Mouse (Mus musculus) kidney, adult 2 months (tissue): ENCODE measurements around the gene Bcl7c. TPM values are rescaled to one million over a fixed set of nuclear protein-coding genes. Genes with fewer than 3 reads are reported as not detected.
A peak's percentile ranks its signal among the peaks of the same experiment; 100 is the strongest.

Source experiments
- DNase-seq: peaks from one replicate; pipeline ENCODE4 v3.0.0; 2021
- H3K27ac ChIP-seq: fragments of 200-500 bp; 2 replicates; pipeline ENCODE4 v1.5.1; 2012; ENCODE audit warnings: low read depth, low read length, control low read depth, inconsistent platforms; ENCODE audit not compliant: insufficient read depth
- H3K27me3 ChIP-seq: fragments of 200-500 bp; replicated peaks from 2 replicates; pipeline ENCODE4 v1.6.1; 2012; ENCODE audit warnings: mild to moderate bottlenecking, moderate library complexity, low read length, inconsistent platforms; ENCODE audit not compliant: control insufficient read depth, insufficient read depth
- H3K36me3 ChIP-seq: fragments of 200-500 bp; 2 replicates; pipeline ENCODE4 v1.6.1; 2012; ENCODE audit warnings: mild to moderate bottlenecking, moderate library complexity, low read length, inconsistent platforms; ENCODE audit not compliant: control insufficient read depth, insufficient read depth
- H3K4me1 ChIP-seq: fragments of 200-500 bp; 2 replicates; pipeline ENCODE4 v1.6.1; 2011; ENCODE audit warnings: low read length; ENCODE audit not compliant: control insufficient read depth, insufficient read depth
- H3K4me3 ChIP-seq: fragments of 200-500 bp; 2 replicates; pipeline ENCODE4 v1.5.1; 2011; ENCODE audit warnings: mild to moderate bottlenecking, low read depth, low read length, control low read depth; ENCODE audit not compliant: insufficient read depth
- CTCF ChIP-seq: fragments of 200-500 bp; conservative IDR thresholded peaks from 2 replicates; pipeline ENCODE4 v1.5.1; 2011; ENCODE audit warnings: low read depth, mild to moderate bottlenecking, control low read depth, low read length, moderate library complexity, mixed read lengths; ENCODE audit not compliant: insufficient read depth, insufficient read length
- POLR2A ChIP-seq: fragments of 200-500 bp; IDR thresholded peaks from one replicate; pipeline ENCODE4 v1.6.1; 2011; ENCODE audit warnings: low read depth, low read length, control low read depth
- WGBS: fragments of 180-500 bp; shearing (Covaris S2); methylation state at CpG from one replicate; pipeline ENCODE4 v1.1.7; 2018; 5-methylcytosine and 5-hydroxymethylcytosine counted together
- polyA plus RNA-seq: library from polyadenylated mRNA; depleted of rRNA; stranded (reverse); fragments of >200 nt; gene quantifications from 2 replicates; pipeline ENCODE4 v1.2.3, GENCODE M21; 2012

The Bcl7c gene
- polyA plus RNA-seq, 1 experiment, result 24.5 TPM

DNA sequence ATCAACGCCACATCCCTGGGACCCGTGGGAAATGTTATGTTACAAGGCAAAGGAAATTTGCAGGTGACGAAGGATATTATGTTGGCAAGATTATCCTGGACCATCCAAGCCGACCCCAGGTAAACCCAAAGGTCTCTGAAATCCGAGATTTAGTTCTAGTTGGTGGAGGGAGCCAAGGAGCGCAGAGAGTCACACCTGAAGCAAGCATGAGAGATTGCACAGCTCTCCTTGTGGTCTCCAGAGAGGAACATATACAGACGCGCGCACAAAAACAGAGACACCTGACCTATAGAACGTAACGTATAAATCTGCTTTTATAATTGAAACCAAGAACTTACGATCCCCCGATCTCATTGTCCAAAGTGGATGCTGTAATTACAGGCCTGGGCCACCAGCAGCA, 28.2 kb downstream of the Bcl7c start:
- Histone ChIP-seq H3K4me1 (0 out of 2 replicates have a peak, but pooled peaks cover 2% of the 10 kb centered on the region), H3K36me3 (no peaks in the 10 kb centered on the region), H3K4me3 (no peak overlapping the region), H3K27me3 (no peaks in the 10 kb centered on the region), H3K27ac (no peak overlapping the region)
- no peak for DNase-seq
- TF ChIP-seq POLR2A (no peak), CTCF (no peak)
- 91% methylated on average over 13 of the region's 13 CpGs for WGBS

DNA sequence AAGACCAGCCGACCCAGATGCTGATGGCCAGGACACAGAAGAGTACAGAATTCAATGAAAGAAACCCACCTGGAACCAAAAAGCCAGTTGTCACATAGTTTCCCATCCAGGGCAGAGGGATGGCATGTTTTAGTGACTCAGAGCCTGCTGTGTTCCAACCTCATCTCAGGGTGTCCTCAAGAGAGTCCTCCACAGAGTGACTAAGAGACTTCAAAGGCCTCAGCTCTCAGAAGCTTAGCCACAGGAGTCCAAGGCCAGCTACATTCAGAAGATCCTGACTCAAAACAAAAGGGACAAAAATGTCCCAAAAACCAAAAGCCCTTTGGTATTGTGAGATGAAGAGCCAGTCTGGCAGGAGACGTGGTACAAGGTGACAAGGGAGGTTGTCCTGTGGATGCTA, 29.9 kb downstream of the Bcl7c start:
- no peak for DNase-seq
- TF ChIP-seq CTCF, result no peak
- no peak for TF ChIP-seq POLR2A
- Histone ChIP-seq H3K27me3 (no peaks in the 10 kb centered on the region), H3K4me3 (no peak overlapping the region), H3K4me1 (no peaks in the 10 kb centered on the region), H3K36me3 (no peaks in the 10 kb centered on the region), H3K27ac (no peak overlapping the region)
- WGBS, result 86% methylated on average over 2 of the region's 2 CpGs

DNA sequence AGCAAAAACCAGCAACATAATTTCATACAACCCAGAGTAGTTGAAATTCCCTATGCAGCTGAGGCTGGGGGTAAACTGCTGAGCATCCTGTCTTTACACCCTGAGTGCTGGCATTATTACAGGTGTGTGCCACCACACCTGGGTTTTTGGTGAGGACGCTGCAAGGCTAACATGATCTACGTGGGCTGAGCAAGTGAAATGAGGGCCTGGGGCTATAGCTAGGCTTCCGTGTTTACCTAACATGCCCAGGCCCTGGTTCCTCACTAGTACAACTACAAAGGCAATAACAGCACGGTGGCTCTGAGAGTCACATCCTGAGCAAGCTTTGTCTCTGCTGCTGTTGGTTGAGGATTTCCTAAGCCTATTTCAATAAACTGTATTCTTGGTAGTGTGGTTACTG, 31.1 kb downstream of the Bcl7c start:
- Histone ChIP-seq H3K36me3 (no peaks in the 10 kb centered on the region), H3K27me3 (no peaks in the 10 kb centered on the region), H3K4me1 (no peaks in the 10 kb centered on the region), H3K27ac (no peak overlapping the region), H3K4me3 (no peak overlapping the region)
- no peak for DNase-seq
- TF ChIP-seq POLR2A (no peak), CTCF (no peak)
- 84% methylated on average over 4 of the region's 4 CpGs for WGBS

DNA sequence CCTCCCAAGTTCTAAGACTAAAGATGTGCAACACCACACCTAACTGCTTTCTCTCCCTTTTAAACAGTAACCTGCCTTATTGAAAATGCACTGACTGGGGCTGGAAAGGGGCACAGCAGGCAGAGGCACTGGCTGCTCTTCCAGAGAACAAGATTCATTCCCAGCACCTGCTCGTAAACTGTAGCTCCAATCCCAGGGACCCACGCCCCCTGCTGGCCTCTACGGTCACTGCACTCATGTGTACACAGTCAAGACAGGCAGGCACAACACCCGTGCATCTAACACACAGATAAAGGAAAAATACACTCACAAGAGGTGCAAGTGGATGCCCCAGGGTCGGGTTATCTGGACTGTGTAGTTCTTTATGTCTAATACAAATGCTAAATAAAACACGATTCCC, 31.7 kb downstream of the Bcl7c start:
- TF ChIP-seq POLR2A (no peak), CTCF (peak; percentile 82)
- Histone ChIP-seq H3K4me3 (no peak overlapping the region), H3K36me3 (no peaks in the 10 kb centered on the region), H3K27me3 (no peaks in the 10 kb centered on the region), H3K27ac (no peak overlapping the region), H3K4me1 (no peaks in the 10 kb centered on the region)
- 71% methylated on average over 6 of the region's 6 CpGs for WGBS
- peak; percentile 69 for DNase-seq

DNA sequence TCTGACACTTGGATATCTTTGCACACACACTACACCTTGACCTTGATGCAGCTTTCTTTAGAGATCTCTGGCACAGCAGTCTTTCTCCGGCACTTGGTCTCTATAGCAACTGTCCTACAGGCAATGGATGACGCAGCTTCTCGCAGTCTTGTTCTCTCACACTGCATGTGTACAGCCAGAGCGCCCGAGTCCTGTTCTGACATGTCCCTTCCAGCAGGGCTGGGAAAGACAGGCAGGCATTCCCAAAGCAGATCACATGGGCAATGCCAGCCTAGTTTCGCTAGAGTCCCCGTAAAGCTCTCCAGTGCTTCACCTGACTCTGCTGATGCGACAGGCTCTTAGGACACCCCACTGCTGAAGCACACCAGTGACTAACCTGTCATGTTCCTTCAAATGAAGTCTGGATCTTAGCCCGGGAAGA, 33.3 kb downstream of the Bcl7c start:
- Histone ChIP-seq H3K4me3 (no peak overlapping the region), H3K36me3 (no peaks in the 10 kb centered on the region), H3K27me3 (no peaks in the 10 kb centered on the region), H3K4me1 (0 out of 2 replicates have a peak, but pooled peaks cover 5% of the 10 kb centered on the region), H3K27ac (no peak overlapping the region)
- no peak for DNase-seq
- WGBS, result 83% methylated on average over 9 of the region's 9 CpGs
- TF ChIP-seq CTCF (no peak), POLR2A (no peak)

DNA sequence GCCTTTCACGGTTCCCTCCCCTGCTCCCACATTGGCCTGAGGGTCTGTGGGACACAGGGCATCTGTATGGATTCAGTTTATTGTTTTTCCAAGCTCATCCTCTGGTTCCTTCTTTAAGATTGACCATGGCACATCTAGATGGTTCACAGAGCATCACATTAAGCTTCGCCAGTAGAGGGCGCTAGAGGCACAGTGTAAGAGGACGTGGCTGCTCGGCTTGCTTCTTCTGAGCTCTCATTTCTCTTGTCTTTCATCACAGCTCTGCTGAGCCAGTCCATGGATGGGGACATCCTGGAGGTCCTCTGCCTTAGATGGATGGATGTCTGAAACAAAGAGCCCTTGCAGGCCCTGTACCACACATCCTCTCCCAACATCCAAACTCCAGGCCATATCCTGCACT, 33.8 kb downstream of the Bcl7c start:
- Histone ChIP-seq H3K27me3 (no peaks in the 10 kb centered on the region), H3K4me1 (0 out of 2 replicates have a peak, but pooled peaks cover 5% of the 10 kb centered on the region), H3K4me3 (no peak overlapping the region), H3K36me3 (no peaks in the 10 kb centered on the region), H3K27ac (no peak overlapping the region)
- 1% methylated on average over 5 of the region's 5 CpGs for WGBS
- DNase-seq, result peak; percentile 89
- no peak for TF ChIP-seq POLR2A
- TF ChIP-seq CTCF, result peak; percentile 97

DNA sequence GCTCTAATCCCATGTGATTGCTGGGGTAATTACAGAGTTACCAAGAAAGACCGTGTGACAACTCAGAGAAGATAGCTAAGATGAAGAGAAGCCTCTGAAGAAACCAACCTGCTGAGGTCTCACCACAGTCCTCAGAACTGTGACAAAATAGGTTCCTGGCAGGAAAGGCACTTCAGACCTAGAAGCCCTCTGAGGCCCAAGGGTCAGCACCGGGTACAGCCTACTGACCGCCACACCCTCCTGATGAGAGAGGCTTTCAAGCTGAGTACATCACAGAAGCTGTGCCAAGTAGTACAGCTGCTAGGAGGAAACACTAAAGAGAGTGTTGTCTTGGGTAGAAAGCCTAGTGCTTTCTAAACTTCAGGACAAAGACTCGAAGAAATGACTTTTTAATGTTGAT, 36.0 kb downstream of the Bcl7c start:
- DNase-seq, result peak; percentile 50
- no peak overlapping the region for H3K4me3 ChIP-seq
- H3K27me3 ChIP-seq, result no peaks in the 10 kb centered on the region
- 0 out of 2 replicates have a peak, but pooled peaks cover 5% of the 10 kb centered on the region for H3K4me1 ChIP-seq
- no peak overlapping the region for H3K27ac ChIP-seq
- no peaks in the 10 kb centered on the region for H3K36me3 ChIP-seq
- WGBS, result 61% methylated on average over 4 of the region's 4 CpGs
- TF ChIP-seq CTCF (no peak), POLR2A (no peak)
